Mouse (Mus musculus): ENCODE results near the gene Cda.

DNA sequence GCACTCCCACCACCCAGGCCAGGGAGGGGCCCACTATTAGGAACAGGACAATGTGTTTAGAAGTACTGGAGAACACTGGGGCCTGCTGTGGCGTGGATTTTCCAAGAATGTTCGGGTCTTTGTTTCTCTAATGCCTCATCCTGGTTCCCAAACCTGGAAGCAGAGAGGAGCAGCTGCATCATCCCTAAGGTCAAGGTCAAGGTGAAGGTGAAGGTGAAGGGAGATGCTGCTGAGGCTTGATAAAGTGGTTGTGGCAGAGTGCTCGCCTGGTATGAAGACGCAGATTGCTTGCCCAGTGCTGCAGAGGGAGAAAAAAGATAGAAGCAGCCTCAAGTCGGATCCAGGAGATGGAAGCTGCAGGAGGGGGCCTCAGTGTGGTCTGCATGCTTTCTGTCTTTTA, 16.0 kb downstream of the Cda start:
- TF ChIP-seq CTCF (IDR thresholded peaks at IDR 0.05; ENCODE audit: insufficient read depth, low read depth, low read length), result no peak
- TF ChIP-seq POLR2A (IDR thresholded peaks at IDR 0.05; ENCODE audit: insufficient read depth, low read depth, low read length), result no peak

Measured in olfactory bulb, adult 2 months (tissue).